Mouse (Mus musculus) megakaryocyte, embryonic 14.5 days (primary cell): ENCODE results near the gene Tnfrsf13b.

Experiments used
- FLI1 ChIP-seq: IDR thresholded peaks from 2 replicates; pipeline ENCODE4 v1.6.1; 2012; ENCODE audit warnings: low read length, inconsistent platforms, mixed read lengths
- GATA1 ChIP-seq: IDR thresholded peaks from 3 replicates; pipeline ENCODE4 v1.6.1; 2012; ENCODE audit warnings: mixed read lengths, low read length, inconsistent platforms, borderline replicate concordance

DNA sequence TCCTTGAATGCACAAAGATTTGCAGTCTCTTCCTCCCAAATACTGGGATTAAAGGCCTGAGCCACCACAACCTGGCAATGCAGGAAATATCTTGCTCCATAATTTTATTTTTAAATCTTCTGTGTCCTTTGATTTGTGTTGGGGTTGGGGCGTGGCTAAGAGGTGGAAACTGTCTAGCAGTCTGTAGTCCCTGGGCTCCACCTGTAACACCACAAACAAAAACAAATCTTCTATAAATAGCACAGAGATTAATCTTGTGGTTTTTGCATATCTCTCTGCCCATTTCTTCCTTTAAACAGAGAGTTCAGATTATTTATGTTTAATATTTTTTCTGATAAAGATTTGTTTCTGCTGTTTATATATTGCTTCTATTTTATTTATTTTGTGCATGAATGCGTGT lies 6.4 kb downstream of the Tnfrsf13b start:
- TF ChIP-seq GATA1 (no peak), FLI1 (no peak)
